Mouse (Mus musculus): ENCODE data around the gene Eno3.

DNA sequence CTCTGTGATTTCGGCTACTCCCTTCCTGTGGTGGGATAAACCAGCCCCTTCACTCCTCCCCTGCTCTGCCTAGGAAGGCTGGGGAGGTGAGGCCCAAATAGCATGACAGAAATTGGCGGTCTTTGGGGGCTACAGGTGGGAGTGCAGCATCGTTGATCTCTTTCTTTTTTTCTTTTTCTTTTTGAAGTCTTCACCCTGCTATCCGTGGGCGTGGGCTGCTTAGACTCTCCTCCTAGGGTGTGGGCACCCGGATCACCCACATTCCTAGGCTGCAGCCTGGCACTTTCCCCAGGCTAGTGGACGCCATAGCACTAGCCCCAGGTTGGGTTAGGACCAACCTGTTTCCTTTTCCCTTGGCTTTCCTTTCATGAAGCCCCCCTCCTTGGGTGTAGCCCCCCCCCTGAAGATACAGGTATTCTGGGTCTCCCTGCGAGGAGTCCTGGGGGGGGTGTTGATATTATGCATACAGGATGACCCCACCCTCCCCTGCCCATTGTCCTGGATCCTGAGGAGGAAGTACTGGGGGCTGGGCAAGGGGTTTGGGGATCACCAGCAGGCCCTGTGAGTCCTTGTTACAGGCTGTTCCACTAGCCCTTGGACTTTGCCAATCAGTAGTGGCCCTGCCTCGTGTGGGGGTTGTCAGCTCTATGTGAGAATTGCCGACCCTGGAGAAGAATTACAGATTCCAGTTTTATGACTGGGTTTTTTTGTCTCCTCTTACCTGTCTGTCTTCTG, 44.4 kb downstream of the Eno3 start:
- TF ChIP-seq CTCF (IDR thresholded peaks at IDR 0.05; ENCODE audit: low read depth), result no peak
- TF ChIP-seq EP300 (optimal IDR thresholded peaks at IDR 0.05), result no peak
